Mouse (Mus musculus) heart, adult 9 months (tissue): ENCODE data around the gene Tiprl.

ENCODE experiments used
- DNase-seq, 2 experiments: peaks; one replicate each; pipeline ENCODE4 v3.0.0; 2022; ENCODE audit warnings: low spot score in 2 of 2

Gene Tiprl

GRCm38 (mm10) chr1:165201445-165202012 is 35.3 kb downstream of the Tiprl start:
- DNase-seq = no peak

- DNase-seq = no peak
These were observed 36.0 kb downstream of the Tiprl start for GRCm38 (mm10) chr1:165200748-165201147.

- DNase-seq = no peak
These were observed 37.2 kb downstream of the Tiprl start for GRCm38 (mm10) chr1:165199639-165200038.

- DNase-seq = no peak
These were observed 37.8 kb downstream of the Tiprl start for GRCm38 (mm10) chr1:165198951-165199350.

- no peak for DNase-seq
These were observed 38.9 kb downstream of the Tiprl start for GRCm38 (mm10) chr1:165197875-165198274.

GRCm38 (mm10) chr1:165195396-165195960 is 41.3 kb downstream of the Tiprl start:
- DNase-seq = no peak

- no peak for DNase-seq
These were observed 42.2 kb downstream of the Tiprl start for GRCm38 (mm10) chr1:165194662-165195013.

GRCm38 (mm10) chr1:165193880-165194661 is 42.7 kb downstream of the Tiprl start, which contains the start of gene Sft2d2:
TSS of gene Sft2d2 (minus strand) at chr1:165194438.
- DNase-seq = peak; percentile 85 to 87

- DNase-seq = no peak
These were observed 43.4 kb downstream of the Tiprl start for GRCm38 (mm10) chr1:165193426-165193825.

- DNase-seq = no peak
These were observed 44.0 kb downstream of the Tiprl start for GRCm38 (mm10) chr1:165192714-165193264.

GRCm38 (mm10) chr1:165192102-165192501 is 44.7 kb downstream of the Tiprl start:
- peak in 1 of 2 experiments; percentile 27 for DNase-seq

GRCm38 (mm10) chr1:165191611-165192010 is 45.2 kb downstream of the Tiprl start:
- peak in 1 of 2 experiments; percentile 18 for DNase-seq

GRCm38 (mm10) chr1:165190571-165191273 is 46.1 kb downstream of the Tiprl start:
- no peak for DNase-seq

- DNase-seq = no peak
These were observed 46.7 kb downstream of the Tiprl start for GRCm38 (mm10) chr1:165190068-165190467.

GRCm38 (mm10) chr1:165188806-165189580 is 47.8 kb downstream of the Tiprl start:
- DNase-seq = no peak

- DNase-seq = no peak
These were observed 49.4 kb downstream of the Tiprl start for GRCm38 (mm10) chr1:165187357-165187756.

GRCm38 (mm10) chr1:165186491-165186890 is 50.3 kb downstream of the Tiprl start:
- DNase-seq = no peak

- no peak for DNase-seq
These were observed 51.7 kb downstream of the Tiprl start for GRCm38 (mm10) chr1:165185116-165185515.

- DNase-seq = no peak
These were observed 52.6 kb downstream of the Tiprl start for GRCm38 (mm10) chr1:165184178-165184577.

GRCm38 (mm10) chr1:165183400-165183799 is 53.4 kb downstream of the Tiprl start:
- DNase-seq = no peak

- DNase-seq = no peak
These were observed 57.5 kb downstream of the Tiprl start for GRCm38 (mm10) chr1:165179321-165179720.
